Mouse (Mus musculus) kidney, adult 2 months (tissue): ENCODE measurements around the gene Ids.

Experiments
- CTCF ChIP-seq: fragments of 200-500 bp; conservative IDR thresholded peaks from 2 replicates; pipeline ENCODE4 v1.5.1; 2011; ENCODE audit warnings: low read depth, mild to moderate bottlenecking, control low read depth, low read length, moderate library complexity, mixed read lengths; ENCODE audit not compliant: insufficient read depth, insufficient read length
- POLR2A ChIP-seq: fragments of 200-500 bp; IDR thresholded peaks from one replicate; pipeline ENCODE4 v1.6.1; 2011; ENCODE audit warnings: low read depth, low read length, control low read depth

DNA sequence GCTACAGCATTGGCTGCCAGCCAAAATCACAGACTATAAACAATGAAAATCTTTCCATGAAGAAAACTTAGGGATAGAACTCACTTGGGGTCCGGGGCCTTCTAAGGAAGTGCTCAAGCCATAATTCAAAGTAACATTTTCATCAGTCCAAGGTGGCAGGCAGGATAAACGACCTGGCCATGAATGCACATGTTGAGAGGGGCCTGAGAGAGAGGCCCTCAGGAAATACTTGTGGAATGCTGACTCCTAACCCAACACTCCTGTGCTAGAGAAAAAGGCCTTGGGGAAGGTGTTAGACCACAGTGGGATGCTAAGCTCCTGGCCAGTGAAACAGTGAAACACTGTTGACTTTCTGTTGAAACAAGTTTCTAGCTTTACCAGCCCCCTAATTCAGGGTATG lies 45.6 kb downstream of the Ids start:
- TF ChIP-seq CTCF (no peak), POLR2A (no peak)
